Mouse (Mus musculus) megakaryocyte, embryonic 14.5 days (primary cell): ENCODE measurements around the gene Col6a6.

ENCODE experiments used
- FLI1 ChIP-seq: IDR thresholded peaks from 2 replicates; pipeline ENCODE4 v1.6.1; 2012; ENCODE audit warnings: low read length, inconsistent platforms, mixed read lengths
- GATA1 ChIP-seq: IDR thresholded peaks from 3 replicates; pipeline ENCODE4 v1.6.1; 2012; ENCODE audit warnings: mixed read lengths, low read length, inconsistent platforms, borderline replicate concordance

DNA sequence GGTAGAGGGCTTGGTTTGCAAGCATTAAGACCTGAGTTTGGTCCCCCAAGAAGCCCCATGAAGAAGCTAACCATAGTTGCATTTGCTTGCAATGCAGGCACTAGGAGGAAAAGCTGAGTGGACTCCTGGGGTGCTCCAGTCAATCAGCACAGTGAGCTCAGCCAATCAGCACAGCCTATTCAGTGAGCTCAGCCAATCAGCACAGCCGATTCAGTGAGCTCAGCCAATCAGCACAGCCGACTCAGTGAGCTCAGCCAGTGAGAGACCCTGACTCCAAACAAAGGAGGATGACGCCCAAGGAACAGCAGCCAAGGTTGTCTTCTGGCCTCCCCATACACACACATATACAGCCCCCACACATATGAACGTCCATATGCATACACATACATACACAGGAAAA, 48.2 kb upstream of the Col6a6 start:
- no peak for TF ChIP-seq GATA1
- TF ChIP-seq FLI1: no peak
